Mouse (Mus musculus): ENCODE results near the gene Ech1.

DNA sequence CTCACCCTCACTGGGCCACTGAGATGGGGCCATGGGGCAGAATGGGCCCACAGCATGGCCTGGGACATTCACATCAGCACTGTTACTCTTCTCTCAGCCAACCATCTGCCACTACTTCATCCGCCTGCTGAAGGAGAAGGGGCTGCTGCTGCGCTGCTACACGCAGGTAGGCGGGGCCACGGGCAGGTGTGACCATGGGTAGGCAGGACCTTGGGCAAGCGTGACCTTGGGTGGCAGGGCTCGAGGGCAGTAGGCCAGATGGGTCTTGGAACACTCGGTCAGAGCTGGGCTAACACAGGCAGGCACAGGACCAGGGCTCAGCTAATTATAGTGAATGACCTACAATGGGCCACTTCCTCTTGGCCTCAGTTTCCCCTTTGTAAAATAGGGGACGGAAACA lies 46.2 kb upstream of the Ech1 start:
- no peak for TF ChIP-seq EP300 (IDR thresholded peaks at IDR 0.05; ENCODE audit: low read depth in 1 of 2, low read length in 2 of 2)
- TF ChIP-seq CTCF (IDR thresholded peaks at IDR 0.05 in 2 of 3, conservative IDR thresholded peaks at IDR 0.05 in 1 of 3; ENCODE audit: control insufficient read depth in 1 of 3, insufficient read depth in 1 of 3, low read depth in 2 of 3, low read length in 3 of 3, poor library complexity in 1 of 3, severe bottlenecking in 1 of 3): no peak
- TF ChIP-seq MAX (IDR thresholded peaks at IDR 0.05; ENCODE audit: low read length): no peak
- no peak for TF ChIP-seq BHLHE40 (IDR thresholded peaks at IDR 0.05; ENCODE audit: borderline replicate concordance, low read depth, low read length)
- no peak for TF ChIP-seq POLR2A (IDR thresholded peaks at IDR 0.05; ENCODE audit: control insufficient read depth in 1 of 2, insufficient read depth in 1 of 2, low read depth in 1 of 2, low read length in 2 of 2, poor library complexity in 1 of 2)
- no peak for TF ChIP-seq ZMIZ1 (IDR thresholded peaks at IDR 0.05; ENCODE audit: low read depth, low read length)
